Mouse (Mus musculus) layer of hippocampus, adult 2 months (tissue): ENCODE results near the gene Zfp106. TPM values are rescaled to one million over a fixed set of nuclear protein-coding genes. Genes with fewer than 3 reads are reported as not detected.
A peak's percentile ranks its signal among the peaks of the same experiment; 100 is the strongest.
"Not testable (repeated sequence)": the region's sequence is repeated elsewhere in the genome, so short reads cannot be mapped to it uniquely, and the experiment has no call there.

Experiments used
- DNase-seq, 2 experiments: peaks; one replicate each; pipeline ENCODE4 v3.0.0; 2022; ENCODE audit warnings: low spot score in 2 of 2
- H3K27ac ChIP-seq: fragments of 200-600 bp; 2 replicates; pipeline ENCODE4 v1.8.1; 2022
- H3K4me3 ChIP-seq: fragments of 200-600 bp; 2 replicates; pipeline ENCODE4 v1.8.1; 2022; ENCODE audit warnings: mild to moderate bottlenecking
- CTCF ChIP-seq: fragments of 200-600 bp; conservative IDR thresholded peaks from 2 replicates; pipeline ENCODE4 v1.8.1; 2022; ENCODE audit warnings: antibody characterized with exemption, mild to moderate bottlenecking, moderate library complexity
- total RNA-seq, 2 experiments: library from RNA; stranded (reverse); gene quantifications; 2 replicates each; pipeline ENCODE4 v1.2.3; 2021

The Zfp106 gene
- total RNA-seq, 2 experiments from 2014 or later = 159 to 161 TPM

DNA sequence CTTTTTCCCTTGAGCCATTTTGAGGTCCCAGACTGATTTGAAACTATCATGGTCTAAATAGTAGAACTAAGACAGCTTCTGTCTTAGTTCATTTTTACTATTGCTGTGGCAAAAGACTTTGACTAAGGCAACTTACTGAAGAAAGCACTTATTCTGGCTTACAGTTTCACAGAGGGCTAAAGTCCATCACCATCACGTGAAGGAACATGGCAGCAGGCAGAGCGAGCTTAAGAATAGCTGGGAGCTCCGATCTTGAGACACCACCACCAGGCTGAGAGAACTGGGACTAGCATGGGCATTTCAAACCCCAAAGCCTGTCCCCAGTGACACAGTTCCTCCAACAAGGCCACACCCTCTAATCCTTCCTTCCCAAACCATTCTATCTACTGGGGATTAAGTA, 7.4 kb upstream of the Zfp106 start:
- Histone ChIP-seq H3K4me3 (no peak overlapping the region), H3K27ac (no peak overlapping the region)
- DNase-seq = no peak
- TF ChIP-seq CTCF = no peak

GRCm38 (mm10) chr2:120567798-120568320, 4.2 kb upstream of the Zfp106 start:
- Histone ChIP-seq H3K4me3 (peak overlapping the region; percentile 65), H3K27ac (peak overlapping the region; percentile 89)
- TF ChIP-seq CTCF = no peak
- DNase-seq = no peak

DNA sequence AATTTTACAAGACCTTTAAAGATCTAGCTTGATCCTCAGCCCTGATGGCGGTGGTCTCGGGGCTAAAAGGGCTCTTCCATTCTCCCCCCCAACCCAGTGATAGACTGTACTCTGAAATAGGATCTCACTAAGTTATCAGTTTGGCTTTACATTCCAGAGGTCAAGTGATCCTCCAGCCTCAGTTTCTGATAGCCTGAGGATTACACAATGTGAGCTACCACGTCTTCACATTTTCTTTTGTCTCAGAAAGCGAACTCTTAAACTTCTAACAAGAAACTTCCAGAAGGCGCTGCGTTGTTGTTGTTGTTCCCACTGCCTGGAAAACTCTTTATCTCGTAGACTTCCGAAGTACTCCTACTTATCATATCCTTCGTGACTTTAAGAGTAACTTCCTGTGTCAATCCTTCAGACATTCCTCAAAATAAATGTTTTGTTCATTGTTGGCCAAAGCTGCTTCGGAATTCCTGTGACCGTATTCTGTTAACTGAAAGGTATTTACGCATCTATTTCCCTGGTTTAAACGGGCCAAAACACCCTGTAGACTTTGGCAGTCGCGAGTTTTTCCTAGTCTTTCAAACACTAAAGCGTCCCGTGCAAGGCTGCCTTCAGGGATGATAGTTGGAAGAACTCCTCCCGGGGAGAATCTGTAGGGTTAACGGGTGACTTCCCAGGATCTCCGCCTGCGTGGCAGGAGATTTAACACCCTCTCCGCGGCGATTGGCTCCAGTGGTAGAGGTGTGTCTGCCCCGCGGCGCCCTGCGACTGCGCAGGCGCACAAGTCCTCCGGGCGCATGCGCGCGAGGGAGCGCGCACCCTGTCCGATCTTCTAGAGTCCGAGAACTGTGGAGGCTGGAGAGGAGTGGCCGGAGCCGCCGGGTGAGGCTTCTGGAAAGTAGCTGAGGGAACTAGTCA, 3.5 kb upstream of the Zfp106 start, which contains the start of gene Snap23:
Gene Snap23, plus strand, starts transcription at position 786 of the 912 bp plus-strand sequence.
- H3K4me3 ChIP-seq = peak within 1 kb of the TSS; percentile 65
- H3K27ac ChIP-seq = peak within 1 kb of the TSS; percentile 89
- no peak for TF ChIP-seq CTCF
- peak; percentile 93 to 95 for DNase-seq

GRCm38 (mm10) chr2:120565363-120565762, 1.7 kb upstream of the Zfp106 start:
- DNase-seq = no peak
- TF ChIP-seq CTCF = no peak
- Histone ChIP-seq H3K4me3 (no peak overlapping the region), H3K27ac (no peak overlapping the region)

DNA sequence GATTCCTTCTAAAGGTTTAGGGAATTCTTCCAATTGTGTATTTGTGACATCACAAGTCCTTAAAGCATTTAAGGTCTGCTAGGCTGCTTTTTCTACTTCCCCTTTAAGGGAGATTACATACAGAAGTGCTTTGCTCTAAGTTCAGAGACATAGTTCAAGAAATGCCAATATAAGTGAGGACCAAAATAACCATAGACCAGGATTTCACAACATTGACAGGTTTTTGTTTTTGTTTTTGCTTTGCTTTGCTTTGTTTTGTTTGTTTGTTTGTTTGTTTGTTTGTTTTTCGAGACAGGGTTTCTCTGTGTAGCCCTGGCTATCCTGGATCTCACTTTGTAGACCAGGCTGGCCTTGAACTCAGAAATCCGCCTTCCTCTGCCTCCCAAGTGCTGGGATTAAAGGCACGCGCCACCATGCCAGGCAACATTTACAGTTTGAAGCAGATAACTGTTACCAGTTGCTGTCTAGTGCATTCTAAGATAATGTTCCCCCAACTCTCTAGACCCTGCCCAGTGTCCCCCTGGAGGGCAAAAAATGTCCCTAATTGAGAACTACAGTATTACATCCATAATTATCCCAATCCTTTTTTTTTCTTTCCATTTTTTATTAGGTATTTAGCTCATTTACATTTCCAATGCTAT, 1.0 kb upstream of the Zfp106 start:
- DNase-seq, H3K4me3 ChIP-seq, H3K27ac ChIP-seq: not testable (repeated sequence)

DNA sequence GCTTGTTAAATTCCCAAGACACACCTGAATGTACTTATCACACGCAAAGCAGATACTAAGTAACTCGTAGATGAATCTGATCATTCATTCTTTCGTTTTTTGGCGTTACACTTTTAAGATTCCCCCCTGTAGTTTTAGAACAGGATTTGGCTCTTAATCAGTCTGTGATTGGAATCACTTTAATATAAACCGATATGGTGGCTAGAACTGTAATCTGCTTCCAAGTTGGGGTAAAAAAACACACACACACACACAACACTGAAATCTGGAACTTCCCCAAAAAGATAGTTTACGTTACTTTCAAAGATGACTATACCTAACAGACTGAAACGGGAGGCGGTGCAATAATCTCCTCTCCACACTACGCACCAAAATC, 796 bp downstream of the Zfp106 start:
- no peak for DNase-seq
- Histone ChIP-seq H3K4me3 (peak overlapping the region; percentile 94), H3K27ac (peak overlapping the region; percentile 92; the same call in 1 of the 2 replicates)
- TF ChIP-seq CTCF = no peak

GRCm38 (mm10) chr2:120561524-120561923, 2.1 kb downstream of the Zfp106 start:
- H3K27ac ChIP-seq = no peak overlapping the region
- TF ChIP-seq CTCF = no peak
- H3K4me3 ChIP-seq = no peak overlapping the region
- DNase-seq = no peak

- TF ChIP-seq CTCF = no peak
- H3K27ac ChIP-seq = no peak overlapping the region
- no peak overlapping the region for H3K4me3 ChIP-seq
- no peak for DNase-seq
Observed at GRCm38 (mm10) chr2:120558813-120559212, 4.8 kb downstream of the Zfp106 start.

DNA sequence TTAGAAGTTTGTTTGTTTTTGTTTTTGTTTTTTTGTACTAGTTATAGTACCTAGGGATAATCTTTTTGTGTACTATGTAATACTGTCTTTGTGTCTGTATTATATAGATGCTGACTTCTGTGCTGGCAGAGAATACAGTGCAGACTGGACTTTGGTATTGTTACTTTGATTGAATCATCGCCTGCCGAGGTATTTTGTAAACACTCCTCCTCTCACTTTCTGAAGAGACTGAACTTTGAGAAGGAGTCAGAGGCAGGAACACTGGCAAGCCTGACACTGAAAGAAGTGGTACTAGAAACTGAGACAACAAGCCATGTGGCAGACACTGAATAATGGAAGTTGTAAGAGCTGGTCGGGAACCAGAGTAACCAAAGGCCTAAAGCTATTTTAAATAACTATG, 6.8 kb downstream of the Zfp106 start:
- no peak for TF ChIP-seq CTCF
- H3K4me3 ChIP-seq = no peak overlapping the region
- H3K27ac ChIP-seq = no peak overlapping the region
- no peak for DNase-seq

DNA sequence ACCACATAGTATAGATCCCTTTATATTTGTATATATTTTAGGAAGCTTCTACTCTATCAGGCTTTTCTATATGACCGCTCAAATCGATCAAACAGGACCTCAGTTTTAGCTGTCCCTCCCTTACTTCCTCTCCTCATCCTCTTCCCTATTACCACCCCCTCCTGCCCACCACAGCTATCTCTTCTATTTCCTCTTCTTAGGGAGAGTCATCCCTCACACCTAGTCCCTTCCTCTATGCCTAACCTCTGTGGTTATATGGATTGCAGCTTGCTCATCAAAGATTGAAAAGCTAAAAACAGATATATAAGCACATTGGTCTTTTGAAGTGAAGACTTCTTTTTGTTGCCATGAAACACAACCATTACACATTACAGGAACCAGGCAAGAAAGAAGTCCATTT, 18.9 kb downstream of the Zfp106 start:
- no peak for TF ChIP-seq CTCF
- DNase-seq = no peak
- no peak overlapping the region for H3K27ac ChIP-seq
- H3K4me3 ChIP-seq = no peak overlapping the region

- TF ChIP-seq CTCF = no peak
- Histone ChIP-seq H3K4me3 (0 out of 2 replicates have a peak overlapping the region, but pooled peaks have one; percentile 1), H3K27ac (peak overlapping the region; percentile 86)
- peak; percentile 81 to 91 for DNase-seq
Observed at GRCm38 (mm10) chr2:120539778-120540208, 23.9 kb downstream of the Zfp106 start.

DNA sequence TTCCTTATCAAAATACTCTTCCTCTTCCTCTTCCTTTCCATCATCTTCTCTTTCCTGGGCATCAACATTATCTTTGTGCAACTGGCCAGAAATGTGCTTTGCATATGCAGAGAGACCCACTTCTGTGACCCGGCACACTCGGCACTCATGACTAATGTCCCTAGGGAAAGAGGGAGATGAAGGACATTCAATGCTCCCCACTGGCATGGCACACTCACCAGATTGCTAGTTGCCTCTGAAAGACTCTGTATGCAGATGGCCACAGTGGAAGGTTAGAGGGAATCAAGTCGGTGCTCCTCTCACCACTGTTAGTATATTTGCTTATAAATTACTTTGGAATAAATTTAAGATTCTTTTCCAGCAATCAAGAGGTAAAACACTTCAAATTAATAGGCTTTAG, 24.3 kb downstream of the Zfp106 start:
- peak overlapping the region; percentile 86 for H3K27ac ChIP-seq
- no peak for TF ChIP-seq CTCF
- 0 out of 2 replicates have a peak overlapping the region, but pooled peaks have one; percentile 1 for H3K4me3 ChIP-seq
- DNase-seq = no peak

GRCm38 (mm10) chr2:120531223-120531622, 32.4 kb downstream of the Zfp106 start:
- H3K27ac ChIP-seq = no peak overlapping the region
- H3K4me3 ChIP-seq = no peak overlapping the region
- no peak for DNase-seq
- TF ChIP-seq CTCF = no peak
